Mouse (Mus musculus) lung, postnatal 0 days (tissue): ENCODE results near the gene Eaf1. TPM values are rescaled to one million over a fixed set of nuclear protein-coding genes. Genes with fewer than 3 reads are reported as not detected.

ENCODE experiments used
- ATAC-seq: fragments of 200-750 bp; cut with Nextera tagmentation; 2 replicates; pipeline ENCODE4 v1.8.0; 2017; ENCODE audit warnings: moderate library complexity
- DNase-seq: peaks from one replicate; pipeline ENCODE4 v3.0.0-alpha.2; 2016; ENCODE audit warnings: low spot score
- H3K27ac ChIP-seq: fragments of 300-500 bp; sonication (generic); 2 replicates; pipeline ENCODE4 v1.5.1; 2014; ENCODE audit warnings: antibody characterized with exemption, mild to moderate bottlenecking, low read length, mixed read lengths
- H3K27me3 ChIP-seq: fragments of 300-500 bp; sonication (generic); replicated peaks from 2 replicates; pipeline ENCODE4 v1.6.1; 2014; ENCODE audit warnings: low read length, mixed read lengths; ENCODE audit not compliant: insufficient read depth
- H3K36me3 ChIP-seq: fragments of 300-500 bp; sonication (generic); 2 replicates; pipeline ENCODE4 v1.6.1; 2014; ENCODE audit warnings: low read length, mixed read lengths; ENCODE audit not compliant: insufficient read depth
- H3K4me1 ChIP-seq: fragments of 300-500 bp; sonication (generic); 2 replicates; pipeline ENCODE4 v1.6.1; 2014; ENCODE audit warnings: antibody characterized with exemption, low read depth, low read length, mixed read lengths; ENCODE audit not compliant: insufficient read depth
- H3K4me2 ChIP-seq: fragments of 300-500 bp; sonication (generic); replicated peaks from 2 replicates; pipeline ENCODE4 v1.6.1; 2014; ENCODE audit warnings: low read depth, mild to moderate bottlenecking, low read length, moderate library complexity, mixed read lengths
- H3K4me3 ChIP-seq: fragments of 300-500 bp; sonication (generic); 2 replicates; pipeline ENCODE4 v1.5.1; 2014; ENCODE audit warnings: low read depth, low read length
- H3K9ac ChIP-seq: fragments of 300-500 bp; sonication (generic); replicated peaks from 2 replicates; pipeline ENCODE4 v1.6.1; 2014; ENCODE audit warnings: low read depth, mild to moderate bottlenecking
- H3K9me3 ChIP-seq: fragments of 300-500 bp; sonication (generic); 2 replicates; pipeline ENCODE4 v1.6.1; 2016; ENCODE audit warnings: low read length, mixed read lengths
- CTCF ChIP-seq: IDR thresholded peaks from 2 replicates; pipeline ENCODE4 v1.5.1; 2016; ENCODE audit warnings: antibody characterized with exemption, mild to moderate bottlenecking
- EP300 ChIP-seq: IDR thresholded peaks from 2 replicates; pipeline ENCODE4 v1.6.1; 2016; ENCODE audit warnings: antibody characterized with exemption, mild to moderate bottlenecking, control low read depth
- WGBS: fragments of 180-500 bp; shearing (Covaris S2); extraction: QIAGEN DNeasy Blood & Tissue Kit; methylation state at CpG from one replicate; pipeline ENCODE4 v1.1.7; 2014; 5-methylcytosine and 5-hydroxymethylcytosine counted together
- polyA plus RNA-seq: library from polyadenylated mRNA; unstranded; fragments of >200 nt; fragmentation: Nextera tagmentation; extraction: Ambion mirVana; gene quantifications from 2 replicates; pipeline ENCODE4 v1.2.1, GENCODE M21; 2015

Eaf1 gene
- polyA plus RNA-seq, 1 experiment from 2014 or later, result 10.0 TPM

GRCm38 (mm10) chr14:31521318-31521717, 27.1 kb downstream of the Eaf1 start:
- H3K4me1 ChIP-seq, result no peaks in the 10 kb centered on the region; the same call in 1 of the 2 replicates
- TF ChIP-seq CTCF, result no peak
- TF ChIP-seq EP300, result no peak
- no peaks in the 10 kb centered on the region for H3K9me3 ChIP-seq
- ATAC-seq, result peak; percentile 23; the same call in 1 of the 2 replicates
- H3K4me3 ChIP-seq, result no peak overlapping the region
- H3K27me3 ChIP-seq, result no peaks in the 10 kb centered on the region
- WGBS, result 32% methylated on average over 2 of the region's 2 CpGs
- H3K4me2 ChIP-seq, result no peak overlapping the region
- no peak overlapping the region for H3K27ac ChIP-seq
- H3K9ac ChIP-seq, result no peak overlapping the region
- no peaks in the 10 kb centered on the region for H3K36me3 ChIP-seq
- peak; percentile 32 for DNase-seq

- DNase-seq (no peak), ATAC-seq (no peak)
- Histone ChIP-seq H3K4me3 (no peak overlapping the region), H3K27me3 (no peaks in the 10 kb centered on the region), H3K36me3 (no peaks in the 10 kb centered on the region), H3K4me2 (no peak overlapping the region), H3K27ac (no peak overlapping the region), H3K9me3 (no peaks in the 10 kb centered on the region), H3K4me1 (no peaks in the 10 kb centered on the region), H3K9ac (no peak overlapping the region)
- 71% methylated on average over 7 of the region's 7 CpGs for WGBS
- TF ChIP-seq CTCF (no peak), EP300 (no peak)
These were observed 31.0 kb downstream of the Eaf1 start for GRCm38 (mm10) chr14:31525040-31525810.

- Histone ChIP-seq H3K4me2 (no peak overlapping the region), H3K36me3 (no peaks in the 10 kb centered on the region), H3K4me3 (no peak overlapping the region), H3K9ac (no peak overlapping the region), H3K4me1 (no peaks in the 10 kb centered on the region), H3K27me3 (no peaks in the 10 kb centered on the region), H3K27ac (no peak overlapping the region), H3K9me3 (no peaks in the 10 kb centered on the region)
- ATAC-seq, result no peak
- 73% methylated on average over 4 of the region's 4 CpGs for WGBS
- TF ChIP-seq CTCF (no peak), EP300 (no peak)
- no peak for DNase-seq
These were observed 36.6 kb downstream of the Eaf1 start for GRCm38 (mm10) chr14:31530847-31531246.

- DNase-seq (peak; percentile 51), ATAC-seq (peak; percentile 71)
- H3K4me3 ChIP-seq, result no peak overlapping the region
- no peak for TF ChIP-seq CTCF
- no peak for TF ChIP-seq EP300
- H3K27ac ChIP-seq, result no peak overlapping the region
- no peaks in the 10 kb centered on the region for H3K4me1 ChIP-seq
- no peaks in the 10 kb centered on the region for H3K27me3 ChIP-seq
- H3K4me2 ChIP-seq, result no peak overlapping the region
- 34% methylated on average over 12 of the region's 12 CpGs for WGBS
- H3K9ac ChIP-seq, result no peak overlapping the region
- H3K36me3 ChIP-seq, result no peaks in the 10 kb centered on the region
- no peaks in the 10 kb centered on the region for H3K9me3 ChIP-seq
These were observed 37.4 kb downstream of the Eaf1 start for GRCm38 (mm10) chr14:31531506-31532148.

GRCm38 (mm10) chr14:31532656-31533055, 38.5 kb downstream of the Eaf1 start:
- Histone ChIP-seq H3K9me3 (no peaks in the 10 kb centered on the region), H3K27ac (no peak overlapping the region), H3K36me3 (no peaks in the 10 kb centered on the region), H3K27me3 (no peaks in the 10 kb centered on the region), H3K4me2 (no peak overlapping the region), H3K4me3 (no peak overlapping the region), H3K4me1 (no peaks in the 10 kb centered on the region), H3K9ac (no peak overlapping the region)
- ATAC-seq (no peak), DNase-seq (no peak)
- TF ChIP-seq CTCF (no peak), EP300 (no peak)
- WGBS, result 75% methylated on average over 3 of the region's 3 CpGs

- Histone ChIP-seq H3K27ac (no peak overlapping the region), H3K27me3 (no peaks in the 10 kb centered on the region), H3K4me3 (no peak overlapping the region), H3K9ac (no peak overlapping the region), H3K9me3 (no peaks in the 10 kb centered on the region), H3K36me3 (no peaks in the 10 kb centered on the region), H3K4me2 (no peak overlapping the region), H3K4me1 (no peaks in the 10 kb centered on the region)
- peak; percentile 69 for ATAC-seq
- DNase-seq, result peak; percentile 69
- TF ChIP-seq EP300 (no peak), CTCF (peak; percentile 14; the same call in 1 of the 2 replicates)
- WGBS, result 51% methylated on average over 6 of the region's 6 CpGs
These were observed 43.1 kb downstream of the Eaf1 start for GRCm38 (mm10) chr14:31537298-31537697.
